Mouse (Mus musculus): ENCODE measurements around the gene B4galnt1. TPM values are rescaled to one million over a fixed set of nuclear protein-coding genes. Genes with fewer than 3 reads are reported as not detected.
A peak's percentile ranks its signal among the peaks of the same experiment; 100 is the strongest.

The B4galnt1 gene
- polyA plus RNA-seq, 1 experiment: 81.2 TPM

DNA sequence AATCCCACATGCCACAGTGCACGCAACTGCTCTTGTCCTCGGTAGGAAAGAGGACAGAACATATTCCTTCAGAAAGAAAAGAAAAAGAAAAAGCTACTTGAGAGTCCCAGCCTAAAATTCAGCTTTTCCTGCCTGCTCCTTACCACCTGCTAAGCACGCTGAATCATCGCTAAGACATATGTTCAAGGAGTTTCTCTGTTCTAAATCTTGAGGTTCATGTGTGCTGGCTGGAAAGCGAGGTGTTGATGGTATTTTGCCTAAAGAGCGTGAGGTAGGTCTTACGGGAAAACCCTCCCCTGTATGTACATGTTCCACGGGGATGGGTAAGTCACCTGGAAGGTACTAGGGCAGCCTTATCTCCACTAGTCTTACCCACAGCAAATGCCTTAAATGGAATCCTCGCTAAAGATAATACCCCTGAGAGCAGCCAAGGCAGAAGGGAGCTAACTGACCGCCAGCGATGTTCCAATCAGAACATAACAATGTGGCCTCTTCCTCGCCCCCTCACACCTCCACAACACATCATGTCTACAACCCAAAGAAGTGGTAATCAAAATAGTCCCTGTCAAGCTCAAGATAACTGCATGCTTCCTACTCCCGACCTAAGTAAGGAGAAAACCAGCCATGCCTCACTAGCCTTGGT, 45.0 kb downstream of the B4galnt1 start:
- Histone ChIP-seq H3K4me3 (replicated peaks; ENCODE audit: extremely low read depth, low read depth, low read length) (no peak overlapping the region), H3K4me1 (ENCODE audit: control insufficient read depth, insufficient read depth, low read length) (peaks cover 4% of the 10 kb centered on the region; the same call in 1 of the 2 replicates)
- DNase-seq: no peak
- no peak for TF ChIP-seq CTCF (IDR thresholded peaks at IDR 0.05; ENCODE audit: insufficient read depth, low read length)
- TF ChIP-seq POLR2A (IDR thresholded peaks at IDR 0.05; ENCODE audit: borderline replicate concordance, extremely low read depth, low read depth, low read length): no peak
- WGBS: 87% methylated on average over 13 of the region's 13 CpGs

DNA sequence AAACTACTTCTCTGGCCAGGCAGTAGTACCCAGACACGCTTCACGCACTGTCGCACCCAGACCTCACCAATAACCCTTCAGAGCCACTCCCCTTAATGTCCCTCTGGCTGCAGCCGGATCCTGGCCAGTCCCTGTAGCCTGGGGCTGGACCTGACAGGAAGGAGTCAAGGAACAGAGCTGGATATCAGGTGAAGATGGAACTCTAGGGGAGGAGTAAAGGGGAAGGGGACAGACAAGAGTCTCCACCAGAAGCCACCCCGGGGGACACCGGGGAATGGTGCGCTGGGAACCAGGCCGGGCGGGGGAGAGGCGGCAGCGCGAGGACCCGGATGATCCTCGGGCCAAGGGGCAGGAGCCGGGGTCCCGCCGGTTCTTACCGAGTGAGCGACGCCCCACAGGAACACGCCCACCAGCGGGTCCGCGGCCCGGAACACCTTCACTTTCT, 46.0 kb downstream of the B4galnt1 start:
- Histone ChIP-seq H3K4me1 (ENCODE audit: control insufficient read depth, insufficient read depth, low read length) (peaks cover 4% of the 10 kb centered on the region; the same call in 1 of the 2 replicates), H3K4me3 (replicated peaks; ENCODE audit: extremely low read depth, low read depth, low read length) (peak overlapping the region; percentile 73)
- no peak for TF ChIP-seq POLR2A (IDR thresholded peaks at IDR 0.05; ENCODE audit: borderline replicate concordance, extremely low read depth, low read depth, low read length)
- no peak for TF ChIP-seq CTCF (IDR thresholded peaks at IDR 0.05; ENCODE audit: insufficient read depth, low read length)
- no peak for DNase-seq
- WGBS: 1% methylated on average over 25 of the region's 25 CpGs

DNA sequence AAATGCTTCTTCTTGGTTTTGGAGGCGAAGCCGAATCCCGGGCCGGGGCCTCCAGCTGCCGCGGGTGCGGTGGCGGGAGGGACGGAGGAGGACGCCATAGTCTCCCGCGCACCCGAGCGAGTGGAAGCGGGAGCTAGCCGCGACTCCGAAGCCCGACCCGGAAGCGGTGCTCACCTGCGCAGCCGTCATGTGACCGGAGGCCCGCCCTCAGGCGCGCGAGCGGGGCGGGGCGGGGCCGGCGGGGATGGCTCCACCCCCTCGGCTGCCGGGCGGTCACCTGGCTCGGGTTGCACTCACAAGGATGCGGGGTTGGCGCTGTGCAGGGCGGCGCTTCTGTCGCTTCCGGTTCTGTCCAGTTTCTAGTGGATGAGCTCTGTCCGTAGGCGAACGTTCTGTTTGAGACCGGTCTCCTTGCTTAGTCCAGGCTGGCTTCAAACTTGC, 46.4 kb downstream of the B4galnt1 start, which contains the start of gene Pip4k2c:
Gene Pip4k2c (minus strand): TSS at position 172 of the 441 bp plus-strand sequence.
- peak within 1 kb of the TSS; percentile 73 for H3K4me3 ChIP-seq (replicated peaks; ENCODE audit: extremely low read depth, low read depth, low read length)
- DNase-seq: peak; percentile 89
- 1% methylated on average over 47 of the region's 47 CpGs for WGBS
- peaks cover 4% of the 10 kb centered on the region; the same call in 1 of the 2 replicates for H3K4me1 ChIP-seq (ENCODE audit: control insufficient read depth, insufficient read depth, low read length)
- TF ChIP-seq POLR2A (IDR thresholded peaks at IDR 0.05; ENCODE audit: borderline replicate concordance, extremely low read depth, low read depth, low read length): peak; percentile 59; the same call in 1 of the 2 replicates
- TF ChIP-seq CTCF (IDR thresholded peaks at IDR 0.05; ENCODE audit: insufficient read depth, low read length): no peak

- 85% methylated on average over 8 of the region's 8 CpGs for WGBS
- no peak for TF ChIP-seq CTCF (IDR thresholded peaks at IDR 0.05; ENCODE audit: insufficient read depth, low read length)
- TF ChIP-seq POLR2A (IDR thresholded peaks at IDR 0.05; ENCODE audit: borderline replicate concordance, extremely low read depth, low read depth, low read length): no peak
- no peak for DNase-seq
- Histone ChIP-seq H3K4me1 (ENCODE audit: control insufficient read depth, insufficient read depth, low read length) (peaks cover 4% of the 10 kb centered on the region; the same call in 1 of the 2 replicates), H3K4me3 (replicated peaks; ENCODE audit: extremely low read depth, low read depth, low read length) (no peak overlapping the region)
Observed at GRCm38 (mm10) chr10:127213272-127213671, 48.2 kb downstream of the B4galnt1 start.

DNA sequence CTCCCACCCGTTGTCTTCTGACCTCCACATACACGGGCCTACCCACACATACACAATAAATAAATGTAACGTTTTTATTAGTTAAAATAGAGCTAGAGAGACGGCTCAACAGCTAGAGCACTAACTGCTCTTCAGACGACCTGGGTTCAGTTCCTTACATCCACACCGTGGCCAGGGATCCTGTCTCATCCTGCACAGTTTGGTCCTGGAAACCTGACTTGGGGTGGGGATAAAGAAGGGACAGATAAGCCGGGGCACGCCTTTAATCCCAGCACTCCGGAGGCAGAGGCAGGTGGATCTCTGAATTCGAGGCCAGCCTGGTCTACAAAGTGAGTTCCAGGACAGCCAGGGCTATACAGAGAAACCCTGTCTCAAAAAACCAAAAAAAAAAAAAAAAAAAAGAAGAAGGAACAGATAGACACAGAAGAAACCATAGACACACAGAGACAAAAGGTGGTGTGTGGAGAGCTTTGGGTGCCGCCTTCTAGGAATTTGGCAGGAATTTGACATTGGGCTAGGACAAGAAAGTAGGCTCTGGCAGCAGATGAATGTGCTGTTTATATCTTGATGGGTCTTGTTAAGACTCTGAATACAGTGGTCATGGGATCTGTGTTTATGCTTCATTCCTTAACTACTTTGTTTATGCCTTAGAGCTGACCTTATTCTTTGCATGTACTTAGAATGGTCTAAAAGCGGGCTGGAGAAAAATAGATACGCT, 48.8 kb downstream of the B4galnt1 start:
- no peak for TF ChIP-seq CTCF (IDR thresholded peaks at IDR 0.05; ENCODE audit: insufficient read depth, low read length)
- TF ChIP-seq POLR2A (IDR thresholded peaks at IDR 0.05; ENCODE audit: borderline replicate concordance, extremely low read depth, low read depth, low read length): no peak
- Histone ChIP-seq H3K4me3 (replicated peaks; ENCODE audit: extremely low read depth, low read depth, low read length) (no peak overlapping the region), H3K4me1 (ENCODE audit: control insufficient read depth, insufficient read depth, low read length) (peaks cover 4% of the 10 kb centered on the region; the same call in 1 of the 2 replicates)
- WGBS: 81% methylated on average over 13 of the region's 13 CpGs
- no peak for DNase-seq

DNA sequence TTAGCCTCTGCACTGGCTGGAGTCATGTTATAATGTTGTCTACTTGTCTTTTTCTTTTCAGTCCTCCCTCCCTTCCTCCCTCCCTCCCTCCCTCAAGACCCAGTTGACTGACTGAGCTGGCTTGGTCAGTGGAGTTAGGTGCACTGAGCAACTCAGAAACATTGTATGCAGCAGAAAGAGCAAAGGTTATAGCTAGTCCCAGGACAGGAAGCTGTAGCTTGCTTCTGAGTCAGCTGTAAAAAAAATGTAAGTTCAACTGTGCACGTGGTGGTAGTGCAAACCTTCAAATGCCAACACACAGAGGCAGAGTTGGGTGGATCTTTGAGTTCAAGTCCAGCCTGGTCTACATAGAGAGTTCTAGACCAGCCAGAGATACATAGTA, 49.4 kb downstream of the B4galnt1 start:
- no peak overlapping the region for H3K4me3 ChIP-seq (replicated peaks; ENCODE audit: extremely low read depth, low read depth, low read length)
- 24% methylated on average over 1 of the region's 1 CpGs for WGBS
- no peak for TF ChIP-seq POLR2A (IDR thresholded peaks at IDR 0.05; ENCODE audit: borderline replicate concordance, extremely low read depth, low read depth, low read length)
- no peak for TF ChIP-seq CTCF (IDR thresholded peaks at IDR 0.05; ENCODE audit: insufficient read depth, low read length)
- H3K4me1 ChIP-seq (ENCODE audit: control insufficient read depth, insufficient read depth, low read length): peaks cover 4% of the 10 kb centered on the region; the same call in 1 of the 2 replicates
- no peak for DNase-seq

GRCm38 (mm10) chr10:127216456-127216855, 51.4 kb downstream of the B4galnt1 start:
- no peak for DNase-seq
- no peak for TF ChIP-seq POLR2A (IDR thresholded peaks at IDR 0.05; ENCODE audit: borderline replicate concordance, extremely low read depth, low read depth, low read length)
- H3K4me1 ChIP-seq (ENCODE audit: control insufficient read depth, insufficient read depth, low read length): no peaks in the 10 kb centered on the region
- WGBS: 95% methylated on average over 11 of the region's 11 CpGs
- no peak overlapping the region for H3K4me3 ChIP-seq (replicated peaks; ENCODE audit: extremely low read depth, low read depth, low read length)

- TF ChIP-seq CTCF (IDR thresholded peaks at IDR 0.05; ENCODE audit: insufficient read depth, low read length): no peak
- no peak for TF ChIP-seq POLR2A (IDR thresholded peaks at IDR 0.05; ENCODE audit: borderline replicate concordance, extremely low read depth, low read depth, low read length)
- Histone ChIP-seq H3K4me3 (replicated peaks; ENCODE audit: extremely low read depth, low read depth, low read length) (no peak overlapping the region), H3K4me1 (ENCODE audit: control insufficient read depth, insufficient read depth, low read length) (no peaks in the 10 kb centered on the region)
- DNase-seq: no peak
Observed at GRCm38 (mm10) chr10:127217177-127217576, 52.2 kb downstream of the B4galnt1 start.

GRCm38 (mm10) chr10:127218339-127218738, 53.3 kb downstream of the B4galnt1 start:
- TF ChIP-seq POLR2A (IDR thresholded peaks at IDR 0.05; ENCODE audit: borderline replicate concordance, extremely low read depth, low read depth, low read length): no peak
- no peak for TF ChIP-seq CTCF (IDR thresholded peaks at IDR 0.05; ENCODE audit: insufficient read depth, low read length)
- no peak for DNase-seq
- no peak overlapping the region for H3K4me3 ChIP-seq (replicated peaks; ENCODE audit: extremely low read depth, low read depth, low read length)
- WGBS: 79% methylated on average over 2 of the region's 2 CpGs
- H3K4me1 ChIP-seq (ENCODE audit: control insufficient read depth, insufficient read depth, low read length): no peaks in the 10 kb centered on the region

Other genes with a start within 250 kb of the B4galnt1 start
- gene Ctdsp2, start 186.5 kb upstream of the B4galnt1 start, polyA plus RNA-seq (2012; rRNA removed): 182 and 227 TPM in 2 replicates
- gene Avil, start 164.5 kb upstream of the B4galnt1 start, polyA plus RNA-seq (2012; rRNA removed): 0.12 and 0.30 TPM in 2 replicates
- gene Tsfm, start 134.4 kb upstream of the B4galnt1 start, polyA plus RNA-seq (2012; rRNA removed): 22.4 and 25.1 TPM in 2 replicates
- 8.9 and 14.5 TPM in 2 replicates for gene Mettl1, start 123.8 kb upstream of the B4galnt1 start, polyA plus RNA-seq (2012; rRNA removed)
- gene Eef1akmt3, start 123.7 kb upstream of the B4galnt1 start, polyA plus RNA-seq (2012; rRNA removed): 0.17 and 0.38 TPM in 2 replicates
- gene Cyp27b1, start 117.0 kb upstream of the B4galnt1 start, polyA plus RNA-seq (2012; rRNA removed): 0.14 and 0.26 TPM in 2 replicates
- gene March9, start 105.0 kb upstream of the B4galnt1 start, polyA plus RNA-seq (2012; rRNA removed): 5.4 and 6.1 TPM in 2 replicates
- gene Cdk4, start 101.7 kb upstream of the B4galnt1 start, polyA plus RNA-seq (2012; rRNA removed): 151 and 182 TPM in 2 replicates
- 60.8 and 99.3 TPM in 2 replicates for gene Tspan31, start 95.0 kb upstream of the B4galnt1 start, polyA plus RNA-seq (2012; rRNA removed)
- 5.2 and 7.7 TPM in 2 replicates for gene Agap2, start 89.9 kb upstream of the B4galnt1 start, polyA plus RNA-seq (2012; rRNA removed)
- gene Os9, start 44.1 kb upstream of the B4galnt1 start, polyA plus RNA-seq (2012; rRNA removed): 89.5 and 111 TPM in 2 replicates
- 3.5 and 7.4 TPM in 2 replicates for gene Slc26a10, start 15.4 kb downstream of the B4galnt1 start, polyA plus RNA-seq (2012; rRNA removed)
- gene Arhgef25, start 24.9 kb downstream of the B4galnt1 start, polyA plus RNA-seq (2012; rRNA removed): 29.1 and 36.7 TPM in 2 replicates
- 134 and 157 TPM in 2 replicates for gene Dtx3, start 30.5 kb downstream of the B4galnt1 start, polyA plus RNA-seq (2012; rRNA removed)
- 36.6 and 45.7 TPM in 2 replicates for gene Pip4k2c, start 46.4 kb downstream of the B4galnt1 start, polyA plus RNA-seq (2012; rRNA removed)
- gene Kif5a, start 98.1 kb downstream of the B4galnt1 start, polyA plus RNA-seq (2012; rRNA removed): 1.3 TPM in 2 replicates
- gene Dctn2, start 101.1 kb downstream of the B4galnt1 start, polyA plus RNA-seq (2012; rRNA removed): 149 and 178 TPM in 2 replicates
- 52.2 and 57.6 TPM in 2 replicates for gene Mbd6, start 123.8 kb downstream of the B4galnt1 start, polyA plus RNA-seq (2012; rRNA removed)
- gene Mars, start 146.6 kb downstream of the B4galnt1 start, polyA plus RNA-seq (2012; rRNA removed): 35.4 and 36.9 TPM in 2 replicates
- 18.2 and 19.2 TPM in 2 replicates for gene Arhgap9, start 156.7 kb downstream of the B4galnt1 start, polyA plus RNA-seq (2012; rRNA removed)
- 11.1 and 11.2 TPM in 2 replicates for gene Gli1, start 176.7 kb downstream of the B4galnt1 start, polyA plus RNA-seq (2012; rRNA removed)
- 0.02 TPM in 1 of 2 replicates, not detected in the other for gene Inhbe, start 189.2 kb downstream of the B4galnt1 start, polyA plus RNA-seq (2012; rRNA removed)
- gene Inhbc, start 205.2 kb downstream of the B4galnt1 start, polyA plus RNA-seq (2012; rRNA removed): not detected in 2 replicates
- 90.3 and 129 TPM in 2 replicates for gene R3hdm2, start 215.1 kb downstream of the B4galnt1 start, polyA plus RNA-seq (2012; rRNA removed)